Mouse (Mus musculus) myocyte (in vitro differentiated cells): ENCODE measurements around the gene Fkrp. TPM values are rescaled to one million over a fixed set of nuclear protein-coding genes. Genes with fewer than 3 reads are reported as not detected.

Experiments
- H3K27me3 ChIP-seq: one replicate; pipeline ENCODE4 v1.6.1; 2011; ENCODE audit not compliant: control insufficient read depth, insufficient read depth, insufficient read length
- H3K36me3 ChIP-seq: one replicate; pipeline ENCODE4 v1.6.1; 2011; ENCODE audit not compliant: control insufficient read depth, insufficient read depth
- H3K4me2 ChIP-seq: one replicate; pipeline ENCODE4 v1.6.1; 2011; ENCODE audit warnings: low read depth, control low read depth
- H3K4me3 ChIP-seq: one replicate; pipeline ENCODE4 v1.5.1; 2011; ENCODE audit warnings: mild to moderate bottlenecking, control low read depth, moderate library complexity
- H3K79me2 ChIP-seq: one replicate; pipeline ENCODE4 v1.6.1; 2011; ENCODE audit not compliant: control insufficient read depth, insufficient read depth
- H3ac ChIP-seq: one replicate; pipeline ENCODE4 v1.6.1; 2011; ENCODE audit not compliant: control insufficient read depth, insufficient read length
- CEBPB ChIP-seq: IDR thresholded peaks from 2 replicates; pipeline ENCODE4 v1.6.1; 2011; ENCODE audit warnings: mild to moderate bottlenecking, moderate library complexity; ENCODE audit not compliant: poor library complexity, insufficient read depth, severe bottlenecking
- E2F4 ChIP-seq: IDR thresholded peaks from one replicate; pipeline ENCODE4 v1.6.1; 2011; ENCODE audit warnings: mild to moderate bottlenecking, control low read depth, moderate library complexity; ENCODE audit not compliant: insufficient read depth
- MAX ChIP-seq: IDR thresholded peaks from one replicate; pipeline ENCODE4 v1.6.1; 2011; ENCODE audit warnings: low read depth, mild to moderate bottlenecking, control low read depth
- MYOD1 ChIP-seq, 3 experiments: IDR thresholded peaks; one replicate each; pipeline ENCODE4 v1.6.1; 2011; ENCODE audit warnings: control low read depth in 2 of 3, low read depth in 2 of 3, mild to moderate bottlenecking in 2 of 3, moderate library complexity in 1 of 3; ENCODE audit not compliant: insufficient read length in 2 of 3, control insufficient read depth in 1 of 3
- MYOG ChIP-seq, 3 experiments: IDR thresholded peaks; one replicate each; pipeline ENCODE4 v1.6.1; 2011; ENCODE audit warnings: control low read depth in 2 of 3, low read depth in 2 of 3, mild to moderate bottlenecking in 2 of 3; ENCODE audit not compliant: insufficient read length in 2 of 3, control insufficient read depth in 1 of 3, insufficient read depth in 1 of 3
- POLR2A ChIP-seq: IDR thresholded peaks from one replicate; pipeline ENCODE4 v1.6.1; 2011; ENCODE audit warnings: low read depth, mild to moderate bottlenecking, control low read depth, moderate library complexity; ENCODE audit not compliant: insufficient read length
- POLR2AphosphoS2 ChIP-seq: IDR thresholded peaks from one replicate; pipeline ENCODE4 v1.6.1; 2011; ENCODE audit warnings: low read depth, control low read depth; ENCODE audit not compliant: insufficient read length
- REST ChIP-seq: IDR thresholded peaks from one replicate; pipeline ENCODE4 v1.6.1; 2011; ENCODE audit warnings: mild to moderate bottlenecking, control low read depth, moderate library complexity; ENCODE audit not compliant: insufficient read depth, insufficient read length
- SRF ChIP-seq: IDR thresholded peaks from one replicate; pipeline ENCODE4 v1.6.1; 2011; ENCODE audit warnings: low read depth; ENCODE audit not compliant: control insufficient read depth, insufficient read length
- TCF12 ChIP-seq: IDR thresholded peaks from one replicate; pipeline ENCODE4 v1.6.1; 2011; ENCODE audit warnings: mild to moderate bottlenecking, control low read depth; ENCODE audit not compliant: poor library complexity, insufficient read depth, severe bottlenecking
- TCF3 ChIP-seq: IDR thresholded peaks from one replicate; pipeline ENCODE4 v1.6.1; 2011; ENCODE audit warnings: low read depth, control low read depth; ENCODE audit not compliant: insufficient read length
- USF1 ChIP-seq: IDR thresholded peaks from one replicate; pipeline ENCODE4 v1.6.1; 2011; ENCODE audit warnings: low read depth, mild to moderate bottlenecking, control low read depth, moderate library complexity
- polyA plus RNA-seq: library from polyadenylated mRNA; unstranded; fragments of >200 nt; fragmentation: generic; extraction: Trizol; gene quantifications from one replicate; pipeline ENCODE4 v1.2.1, GENCODE M21; 2012; ENCODE audit warnings: missing spikeins

Gene Fkrp
- polyA plus RNA-seq, 1 experiment: 26.7 TPM

DNA sequence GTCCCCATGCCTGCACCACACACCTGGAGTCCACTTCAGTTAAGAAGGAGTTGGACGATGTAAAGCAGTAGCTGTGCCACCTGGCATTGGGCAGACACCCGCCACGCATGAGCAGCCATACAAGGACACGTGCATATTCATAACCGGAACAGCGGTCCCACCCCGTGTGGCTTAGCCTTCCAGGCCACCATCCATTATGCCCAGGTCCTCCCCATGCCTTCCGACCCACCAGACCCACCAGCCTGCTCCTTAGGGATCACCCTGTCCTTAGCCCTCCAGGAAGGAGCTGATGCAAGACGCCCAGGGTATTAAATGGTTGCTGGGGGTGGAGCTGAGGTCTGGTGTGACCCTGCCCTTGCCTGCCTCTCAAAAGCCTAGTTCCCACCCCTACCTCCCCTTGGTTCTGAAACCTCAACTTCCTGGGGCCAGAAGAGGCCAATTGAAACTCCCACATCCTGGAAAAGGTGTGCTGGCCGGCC lies 32.0 kb downstream of the Fkrp start:
- TF ChIP-seq POLR2AphosphoS2 (peak; percentile 87), MAX (no peak), REST (no peak), CEBPB (peak; percentile 51; the same call in 1 of the 2 replicates), POLR2A (peak; percentile 62)

DNA sequence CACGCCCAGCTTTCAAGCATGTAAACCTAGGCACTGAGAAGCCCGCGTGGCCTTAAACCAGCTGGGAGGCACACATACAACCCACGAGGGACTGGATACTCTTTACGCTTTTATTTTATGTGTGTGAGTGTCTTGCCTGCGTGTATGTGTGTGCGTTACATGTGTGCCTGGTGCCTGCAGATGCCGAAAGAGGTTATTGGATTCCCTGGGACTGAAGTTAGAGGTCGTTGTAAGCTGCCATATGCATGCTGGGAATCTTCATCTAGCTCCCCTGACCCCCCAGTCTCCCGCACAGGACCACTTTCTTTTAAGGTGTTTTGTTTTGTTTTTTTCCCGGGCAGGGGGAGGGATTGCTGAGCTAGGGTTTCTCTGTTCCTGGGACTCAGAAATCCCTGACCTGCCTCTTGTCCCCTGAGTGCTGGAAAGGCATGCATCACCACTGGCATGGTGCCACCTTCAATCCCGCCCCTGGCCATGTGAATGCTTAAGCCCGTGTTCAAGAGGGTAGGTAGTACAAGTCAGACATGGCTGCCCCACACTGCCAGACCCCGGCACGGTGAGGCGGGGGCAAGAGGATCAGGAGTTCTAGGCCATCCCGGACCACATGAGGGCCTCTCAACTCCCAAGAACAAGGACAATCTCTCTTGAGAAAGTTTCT lies 32.6 kb downstream of the Fkrp start:
- Histone ChIP-seq H3K27me3 (no peaks in the 10 kb centered on the region), H3K79me2 (peaks cover 54% of the 10 kb centered on the region)

More for the DNA sequence above, 32.0 kb downstream of the Fkrp start:
- Histone ChIP-seq H3K27me3 (no peaks in the 10 kb centered on the region), H3K4me2 (peak overlapping the region; percentile 75), H3K79me2 (peaks cover 54% of the 10 kb centered on the region), H3ac (peak overlapping the region; percentile 61), H3K36me3 (peaks cover 13% of the 10 kb centered on the region), H3K4me3 (peak overlapping the region; percentile 97)

DNA sequence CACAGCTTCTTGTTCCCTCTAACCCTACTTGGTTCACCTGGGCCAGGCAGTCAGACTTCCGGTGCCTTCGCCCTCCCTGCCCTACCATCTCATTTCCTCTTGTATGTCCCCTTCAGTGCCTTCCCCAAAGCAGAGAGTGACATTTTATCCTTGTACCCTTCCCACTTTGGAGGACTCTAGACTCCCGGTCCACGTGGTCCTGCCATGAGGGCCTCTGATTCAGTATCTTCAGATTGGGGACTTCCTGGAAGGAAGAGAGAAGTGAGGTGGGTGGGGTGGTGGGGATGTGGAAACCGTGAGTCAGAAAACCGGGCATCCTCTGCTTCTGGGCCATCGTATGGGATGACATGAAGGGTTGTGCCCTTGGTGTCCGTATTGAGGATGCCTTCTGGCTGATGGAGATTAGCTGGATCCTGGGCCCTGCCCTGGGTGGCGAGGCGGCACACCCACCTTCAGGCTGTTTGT lies 33.3 kb downstream of the Fkrp start:
- Histone ChIP-seq H3ac (peak overlapping the region; percentile 61), H3K36me3 (peaks cover 13% of the 10 kb centered on the region), H3K79me2 (peaks cover 54% of the 10 kb centered on the region), H3K27me3 (no peaks in the 10 kb centered on the region), H3K4me3 (peak overlapping the region; percentile 97), H3K4me2 (peak overlapping the region; percentile 75)
- no peak for TF ChIP-seq TCF12
- TF ChIP-seq TCF3: no peak
- TF ChIP-seq USF1: peak; percentile 46
- TF ChIP-seq POLR2A: peak; percentile 10
- no peak for TF ChIP-seq REST
- TF ChIP-seq POLR2AphosphoS2: peak; percentile 18
- TF ChIP-seq MAX: no peak

More for the DNA sequence above, 32.6 kb downstream of the Fkrp start:
- Histone ChIP-seq H3ac (peak overlapping the region; percentile 61), H3K36me3 (peaks cover 13% of the 10 kb centered on the region), H3K4me2 (peak overlapping the region; percentile 75), H3K4me3 (peak overlapping the region; percentile 97)
- peak; percentile 73 for TF ChIP-seq POLR2AphosphoS2
- TF ChIP-seq USF1: no peak
- TF ChIP-seq REST: no peak
- peak; percentile 46 for TF ChIP-seq MAX
- TF ChIP-seq POLR2A: peak; percentile 55

DNA sequence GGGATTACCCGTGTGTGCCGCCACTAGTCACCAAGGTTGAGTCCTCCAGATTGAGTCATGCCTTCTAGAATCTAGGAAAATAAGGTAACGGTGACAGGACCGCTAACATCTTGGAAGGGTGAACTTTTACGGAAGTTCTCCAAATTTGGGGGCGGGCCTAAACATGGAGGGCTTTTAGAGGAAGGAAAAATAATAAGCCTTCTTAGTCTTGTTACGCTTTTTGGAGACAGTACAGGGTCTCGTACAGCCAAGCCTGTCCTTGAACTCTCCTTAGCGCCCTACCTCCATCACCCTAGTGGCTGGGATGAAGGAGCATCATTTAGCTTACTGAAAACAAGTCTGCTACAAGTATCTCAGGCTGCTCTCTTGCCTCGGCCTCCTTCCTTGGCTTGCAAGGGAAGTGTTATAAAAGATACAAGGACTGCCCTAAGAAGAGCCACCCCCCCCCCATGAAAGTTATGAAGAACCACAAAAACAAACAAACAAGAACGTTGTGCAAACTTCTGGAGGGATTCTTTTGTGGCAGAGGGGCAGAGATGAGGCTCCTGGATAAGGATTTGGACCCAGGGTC lies 33.9 kb downstream of the Fkrp start:
- H3K27me3 ChIP-seq: no peaks in the 10 kb centered on the region
- TF ChIP-seq MYOG (IDR thresholded peaks at IDR 0.05; ENCODE audit: control insufficient read depth in 1 of 3, insufficient read depth in 1 of 3, insufficient read length in 2 of 3, low read depth in 2 of 3) (no peak), MAX (no peak), E2F4 (no peak), USF1 (no peak), REST (no peak), POLR2A (no peak), TCF3 (no peak), SRF (no peak), TCF12 (no peak), POLR2AphosphoS2 (no peak), CEBPB (no peak), MYOD1 (IDR thresholded peaks at IDR 0.05; ENCODE audit: control insufficient read depth in 1 of 3, insufficient read length in 2 of 3, low read depth in 2 of 3) (no peak)
- peaks cover 54% of the 10 kb centered on the region for H3K79me2 ChIP-seq

DNA sequence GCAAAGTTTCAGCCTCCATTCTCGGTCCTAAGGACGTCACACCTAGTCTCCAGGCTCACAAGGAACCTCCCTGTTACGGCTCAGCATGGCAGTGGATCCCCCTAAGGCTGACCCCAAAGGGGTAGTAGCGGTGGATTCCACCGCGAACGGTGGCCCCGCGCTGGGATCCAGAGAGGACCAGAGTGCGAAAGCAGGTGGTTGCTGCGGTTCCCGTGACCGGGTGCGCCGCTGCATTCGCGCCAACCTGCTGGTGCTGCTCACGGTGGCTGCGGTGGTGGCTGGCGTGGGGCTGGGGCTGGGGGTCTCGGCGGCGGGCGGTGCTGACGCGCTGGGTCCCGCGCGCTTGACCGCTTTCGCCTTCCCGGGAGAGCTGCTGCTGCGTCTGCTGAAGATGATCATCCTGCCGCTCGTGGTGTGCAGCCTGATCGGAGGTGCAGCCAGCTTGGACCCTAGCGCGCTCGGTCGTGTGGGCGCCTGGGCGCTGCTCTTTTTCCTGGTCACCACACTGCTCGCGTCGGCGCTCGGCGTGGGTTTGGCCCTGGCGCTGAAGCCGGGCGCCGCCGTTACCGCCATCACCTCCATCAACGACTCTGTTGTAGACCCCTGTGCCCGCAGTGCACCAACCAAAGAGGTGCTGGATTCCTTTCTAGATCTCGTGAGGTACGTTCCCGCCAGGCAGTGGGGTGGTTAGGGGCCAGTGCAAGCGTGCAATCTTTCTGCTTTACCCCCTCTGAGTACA lies 34.5 kb downstream of the Fkrp start:
- Histone ChIP-seq H3K36me3 (peaks cover 9% of the 10 kb centered on the region), H3K4me3 (peak overlapping the region; percentile 97), H3K79me2 (peaks cover 54% of the 10 kb centered on the region), H3ac (peak overlapping the region; percentile 61), H3K27me3 (no peaks in the 10 kb centered on the region), H3K4me2 (peak overlapping the region; percentile 75)
- TF ChIP-seq TCF3 (no peak), CEBPB (no peak), POLR2A (peak; percentile 62), MYOD1 (IDR thresholded peaks at IDR 0.05; ENCODE audit: control insufficient read depth in 1 of 3, insufficient read length in 2 of 3, low read depth in 2 of 3) (peak in 1 of 3 experiments; percentile 28)

More for the DNA sequence above, 33.9 kb downstream of the Fkrp start:
- Histone ChIP-seq H3K4me3 (peak overlapping the region; percentile 97), H3K4me2 (peak overlapping the region; percentile 75), H3K36me3 (peaks cover 9% of the 10 kb centered on the region), H3ac (peak overlapping the region; percentile 61)
